Comparison of ENCODE assay signal across 8 mouse cellular contexts in genomic region chr9:21239465-21239848, GRCm38 (mm10). TPM values are rescaled to one million over a fixed set of nuclear protein-coding genes. Genes with fewer than 3 reads are reported as not detected.
DNase-seq lines count a peak whose midpoint lies in the region; ATAC-seq and TF ChIP-seq lines count a peak whose summit lies in the region.

No protein-coding gene starts in this region.

- H3K4me1 ChIP-seq in erythroblast, embryonic 14.5 days (ENCODE audit: control insufficient read depth), result peaks cover 63% of the 10 kb centered on the region
- peaks cover 32% of the 10 kb centered on the region for H3K4me1 ChIP-seq in thymus, adult 2 months (replicated peaks; ENCODE audit: control insufficient read depth, insufficient read depth, low read length)
- H3K4me1 ChIP-seq in limb, embryonic 15.5 days, result peaks cover 32% of the 10 kb centered on the region
- peaks cover 9% of the 10 kb centered on the region for H3K4me1 ChIP-seq in stomach, postnatal 0 days (replicated peaks; ENCODE audit: control insufficient read depth, insufficient read depth)

- no peak for DNase-seq in thymus, adult 2 months
- no peak for DNase-seq in thymus, postnatal 14 days
- DNase-seq in stomach, postnatal 0 days (ENCODE audit: low spot score), result no peak
- DNase-seq in spleen, adult 18-20 months, result no peak

- no peak for TF ChIP-seq CTCF in thymus, adult 2 months (IDR thresholded peaks at IDR 0.05; ENCODE audit: borderline replicate concordance, control insufficient read depth, extremely low read depth, insufficient read depth, low read length, poor library complexity)
- no peak for TF ChIP-seq CTCF in stomach, postnatal 0 days (IDR thresholded peaks at IDR 0.05; ENCODE audit: low read depth)

- no peak for TF ChIP-seq EP300 in stomach, postnatal 0 days (optimal IDR thresholded peaks at IDR 0.05)

- peak overlapping the region; percentile 89 for H3K9ac ChIP-seq in limb, embryonic 15.5 days
- peak overlapping the region; percentile 96 for H3K9ac ChIP-seq in stomach, postnatal 0 days (ENCODE audit: low read length)

- H3K36me3 ChIP-seq in erythroblast, embryonic 14.5 days (ENCODE audit: control insufficient read depth), result peaks cover 30% of the 10 kb centered on the region
- no peaks in the 10 kb centered on the region for H3K36me3 ChIP-seq in thymus, adult 2 months (ENCODE audit: control insufficient read depth, insufficient read depth, low read length)
- peaks cover 16% of the 10 kb centered on the region for H3K36me3 ChIP-seq in limb, embryonic 15.5 days
- peaks cover 3% of the 10 kb centered on the region; the same call in 1 of the 2 replicates for H3K36me3 ChIP-seq in stomach, postnatal 0 days (ENCODE audit: control insufficient read depth, insufficient read depth, low read length)

- peaks cover 22% of the 10 kb centered on the region for H3K9me3 ChIP-seq in erythroblast, embryonic 14.5 days (ENCODE audit: control insufficient read depth, low read length)
- H3K9me3 ChIP-seq in limb, embryonic 15.5 days, result no peaks in the 10 kb centered on the region
- H3K9me3 ChIP-seq in stomach, postnatal 0 days (ENCODE audit: control insufficient read depth, low read length), result no peaks in the 10 kb centered on the region

- no peak for TF ChIP-seq POLR2A in thymus, adult 2 months (IDR thresholded peaks at IDR 0.05; ENCODE audit: control insufficient read depth, extremely low read depth, insufficient read depth, low read length, poor library complexity)

- H3K27ac ChIP-seq in thymus, adult 2 months (ENCODE audit: control insufficient read depth, insufficient read depth, low read length), result peak overlapping the region; percentile 50
- H3K27ac ChIP-seq in limb, embryonic 15.5 days, result peak overlapping the region; percentile 95
- peak overlapping the region; percentile 97 for H3K27ac ChIP-seq in stomach, postnatal 0 days (replicated peaks)

- H3K27me3 ChIP-seq in erythroblast, embryonic 14.5 days (ENCODE audit: control insufficient read depth), result peaks cover 32% of the 10 kb centered on the region
- H3K27me3 ChIP-seq in thymus, adult 2 months (ENCODE audit: control insufficient read depth, insufficient read depth, low read length), result no peaks in the 10 kb centered on the region; the same call in 1 of the 2 replicates
- H3K27me3 ChIP-seq in limb, embryonic 15.5 days, result peaks cover 31% of the 10 kb centered on the region
- peaks cover 3% of the 10 kb centered on the region; the same call in 1 of the 2 replicates for H3K27me3 ChIP-seq in stomach, postnatal 0 days (ENCODE audit: control insufficient read depth, insufficient read depth, low read length)

- H3K4me2 ChIP-seq in limb, embryonic 15.5 days, result peak overlapping the region; percentile 67
- peak overlapping the region; percentile 62 for H3K4me2 ChIP-seq in stomach, postnatal 0 days (replicated peaks; ENCODE audit: low read depth)

- no peak for ATAC-seq in erythroblast, adult 5-6 weeks (replicated peaks; ENCODE audit: low FRiP score, poor library complexity, severe bottlenecking)
- ATAC-seq in limb, embryonic 15.5 days (ENCODE audit: insufficient number of reproducible peaks, low FRiP score, low TSS enrichment, low read depth), result no peak
- ATAC-seq in stomach, postnatal 0 days (ENCODE audit: low FRiP score, low TSS enrichment), result no peak
- ATAC-seq in CD4-positive, CD25-positive, alpha-beta regulatory T cell, adult 4 months, result no peak

- 33% methylated on average over 4 of the region's 4 CpGs for WGBS in thymus, adult 2 months
- 27% methylated on average over 4 of the region's 4 CpGs for WGBS in limb, embryonic 15.5 days
- WGBS in stomach, postnatal 0 days, result 25% methylated on average over 4 of the region's 4 CpGs

- H3K4me3 ChIP-seq in erythroblast, embryonic 14.5 days (replicated peaks), result peak overlapping the region; percentile 99
- peak overlapping the region; percentile 69 for H3K4me3 ChIP-seq in thymus, adult 2 months (ENCODE audit: control insufficient read depth, insufficient read depth, low read length)
- peak overlapping the region; percentile 73 for H3K4me3 ChIP-seq in limb, embryonic 15.5 days
- H3K4me3 ChIP-seq in stomach, postnatal 0 days (ENCODE audit: low read depth, low read length), result peak overlapping the region; percentile 87

RNA-seq across cellular contexts. Expression of gene Keap1, which starts 0.3 kb away (rescaled TPM):
- 4.2 and 5.2 TPM in 2 replicates for polyA plus RNA-seq in erythroblast, embryonic 14.5 days (2012)
- 4.6 and 6.9 TPM in 2 replicates for total RNA-seq in erythroblast, adult 5-6 weeks (2015; ENCODE audit: low replicate concordance)
- 6.8 and 8.9 TPM in 2 replicates for total RNA-seq in erythroblast, adult 5-6 weeks (2017; ENCODE audit: low replicate concordance)
- polyA plus RNA-seq in thymus, adult 2 months (2012; rRNA removed), result 115 and 122 TPM in 2 replicates
- 77.7 and 78.6 TPM in 2 replicates for polyA plus RNA-seq in limb, embryonic 15.5 days (2015; fragmentation: Nextera tagmentation; extraction: Ambion mirVana)
- polyA plus RNA-seq in stomach, postnatal 0 days (2015; fragmentation: Nextera tagmentation; extraction: Ambion mirVana), result 37.2 and 40.8 TPM in 2 replicates
- polyA plus RNA-seq in CD4-positive, CD25-positive, alpha-beta regulatory T cell, adult 4 months (2017; shearing (Covaris generic)), result 10 to 100 TPM; 20.1 to 43.4 TPM

RNA-seq across cellular contexts. Expression of gene S1pr5, which starts 8.8 kb away (rescaled TPM):
- not detected in 2 replicates for polyA plus RNA-seq in erythroblast, embryonic 14.5 days (2012)
- total RNA-seq in erythroblast, adult 5-6 weeks (2015; ENCODE audit: low replicate concordance), result 1.7 TPM in 1 of 2 replicates, not detected in the other
- total RNA-seq in erythroblast, adult 5-6 weeks (2017; ENCODE audit: low replicate concordance), result 1.1 and 3.2 TPM in 2 replicates
- 0.70 and 0.78 TPM in 2 replicates for polyA plus RNA-seq in thymus, adult 2 months (2012; rRNA removed)
- polyA plus RNA-seq in limb, embryonic 15.5 days (2015; fragmentation: Nextera tagmentation; extraction: Ambion mirVana), result 6.2 and 6.3 TPM in 2 replicates
- polyA plus RNA-seq in stomach, postnatal 0 days (2015; fragmentation: Nextera tagmentation; extraction: Ambion mirVana), result 4.7 and 5.0 TPM in 2 replicates
- under 1 TPM in 1 of 2 experiments, not detected in 1; 0.12 TPM for polyA plus RNA-seq in CD4-positive, CD25-positive, alpha-beta regulatory T cell, adult 4 months (2017; shearing (Covaris generic))

RNA-seq across cellular contexts. Expression of gene Atg4d, which starts 25.6 kb away (rescaled TPM):
- 25.4 and 30.2 TPM in 2 replicates for polyA plus RNA-seq in erythroblast, embryonic 14.5 days (2012)
- total RNA-seq in erythroblast, adult 5-6 weeks (2015; ENCODE audit: low replicate concordance), result 11.9 TPM in 2 replicates
- total RNA-seq in erythroblast, adult 5-6 weeks (2017; ENCODE audit: low replicate concordance), result 31.9 and 59.8 TPM in 2 replicates
- polyA plus RNA-seq in thymus, adult 2 months (2012; rRNA removed), result 84.3 and 87.7 TPM in 2 replicates
- 40.8 and 44.2 TPM in 2 replicates for polyA plus RNA-seq in limb, embryonic 15.5 days (2015; fragmentation: Nextera tagmentation; extraction: Ambion mirVana)
- 38.6 and 41.7 TPM in 2 replicates for polyA plus RNA-seq in stomach, postnatal 0 days (2015; fragmentation: Nextera tagmentation; extraction: Ambion mirVana)
- 10 to 100 TPM; 25.3 to 29.8 TPM for polyA plus RNA-seq in CD4-positive, CD25-positive, alpha-beta regulatory T cell, adult 4 months (2017; shearing (Covaris generic))

RNA-seq across cellular contexts. Expression of gene Kri1, which starts 48.3 kb away (rescaled TPM):
- polyA plus RNA-seq in erythroblast, embryonic 14.5 days (2012), result 3.5 and 4.6 TPM in 2 replicates
- total RNA-seq in erythroblast, adult 5-6 weeks (2015; ENCODE audit: low replicate concordance), result 14.0 and 26.7 TPM in 2 replicates
- 16.7 and 22.3 TPM in 2 replicates for total RNA-seq in erythroblast, adult 5-6 weeks (2017; ENCODE audit: low replicate concordance)
- 56.5 and 57.9 TPM in 2 replicates for polyA plus RNA-seq in thymus, adult 2 months (2012; rRNA removed)
- 13.1 and 18.4 TPM in 2 replicates for polyA plus RNA-seq in limb, embryonic 15.5 days (2015; fragmentation: Nextera tagmentation; extraction: Ambion mirVana)
- polyA plus RNA-seq in stomach, postnatal 0 days (2015; fragmentation: Nextera tagmentation; extraction: Ambion mirVana), result 6.7 and 7.9 TPM in 2 replicates
- polyA plus RNA-seq in CD4-positive, CD25-positive, alpha-beta regulatory T cell, adult 4 months (2017; shearing (Covaris generic)), result 10 to 100 TPM; 25.2 to 45.3 TPM

RNA-seq across cellular contexts. Expression of gene Cdkn2d, which starts 51.8 kb away (rescaled TPM):
- polyA plus RNA-seq in erythroblast, embryonic 14.5 days (2012), result 36.6 and 42.6 TPM in 2 replicates
- 29.4 and 40.1 TPM in 2 replicates for total RNA-seq in erythroblast, adult 5-6 weeks (2015; ENCODE audit: low replicate concordance)
- 15.9 and 25.5 TPM in 2 replicates for total RNA-seq in erythroblast, adult 5-6 weeks (2017; ENCODE audit: low replicate concordance)
- polyA plus RNA-seq in thymus, adult 2 months (2012; rRNA removed), result 319 and 330 TPM in 2 replicates
- 55.3 and 60.1 TPM in 2 replicates for polyA plus RNA-seq in limb, embryonic 15.5 days (2015; fragmentation: Nextera tagmentation; extraction: Ambion mirVana)
- polyA plus RNA-seq in stomach, postnatal 0 days (2015; fragmentation: Nextera tagmentation; extraction: Ambion mirVana), result 23.1 and 28.0 TPM in 2 replicates
- polyA plus RNA-seq in CD4-positive, CD25-positive, alpha-beta regulatory T cell, adult 4 months (2017; shearing (Covaris generic)), result 100 to 1,000 TPM; 124 to 126 TPM
